Comparison of ENCODE assay signal across 8 mouse cellular contexts in the genomic region with DNA sequence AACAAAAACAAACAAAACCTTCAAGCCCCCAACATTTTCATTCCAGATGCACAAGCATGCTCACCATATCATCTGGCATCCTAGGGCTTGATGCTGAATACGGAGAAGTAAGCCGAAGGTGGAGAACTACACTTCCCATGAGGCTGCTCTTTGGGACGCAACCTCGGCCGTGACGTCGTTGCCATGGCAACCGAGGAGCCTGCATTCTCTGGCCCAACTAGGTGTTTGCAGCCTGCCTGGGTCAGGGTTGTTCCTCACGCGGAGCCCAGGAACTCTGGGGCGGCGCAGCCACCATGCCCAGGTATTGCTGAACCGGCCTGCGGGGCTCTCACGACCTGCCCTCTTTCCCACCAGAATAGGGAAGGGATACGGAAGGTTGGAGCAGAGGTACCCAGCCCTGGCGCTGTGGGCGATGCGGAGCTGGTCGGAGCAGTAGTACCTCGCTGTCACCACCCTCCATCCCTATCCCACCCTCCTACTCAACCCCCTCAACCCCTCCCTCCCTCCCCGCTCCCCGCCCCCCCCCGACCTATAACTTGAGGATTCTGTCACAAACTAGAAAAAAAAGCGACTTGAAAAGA. TPM values are rescaled to one million over a fixed set of nuclear protein-coding genes. Genes with fewer than 3 reads are reported as not detected.
DNase-seq lines count a peak whose midpoint lies in the region; ATAC-seq lines count a peak whose summit lies in the region.

Gene Dync2li1, plus strand, starts transcription at position 221 of the 581 bp plus-strand sequence.

- peak; percentile 69 for DNase-seq in c-Kit-positive CD71-positive TER-119-negative erythroid progenitor cells, embryonic 14.5 days (ENCODE audit: low read depth)
- peak; percentile 94 for DNase-seq in forebrain, embryonic 10.5 days (ENCODE audit: extremely low spot score, low spot score)
- peak; percentile 94 for DNase-seq in kidney, postnatal 14 days
- peak; percentile 94 for DNase-seq in naive thymus-derived CD4-positive, alpha-beta T cell, adult 2 months (ENCODE audit: low read depth)
- peak; percentile 94 for DNase-seq in splenic B cell, adult 2 months (ENCODE audit: low read depth, low spot score)

- no peaks in the 10 kb centered on the region; the same call in 1 of the 2 replicates for H3K9me3 ChIP-seq in forebrain, embryonic 10.5 days
- H3K9me3 ChIP-seq in heart, embryonic 15.5 days (replicated peaks) = no peaks in the 10 kb centered on the region
- H3K9me3 ChIP-seq in liver, embryonic 12.5 days (replicated peaks) = no peaks in the 10 kb centered on the region

- H3K4me1 ChIP-seq in forebrain, embryonic 10.5 days = peaks cover 12% of the 10 kb centered on the region
- peaks cover 4% of the 10 kb centered on the region for H3K4me1 ChIP-seq in heart, embryonic 15.5 days (replicated peaks)
- peaks cover 11% of the 10 kb centered on the region for H3K4me1 ChIP-seq in liver, embryonic 12.5 days

- H3K27ac ChIP-seq in forebrain, embryonic 10.5 days = peak within 1 kb of the TSS; percentile 87
- no peak within 1 kb of the TSS; the same call in 1 of the 2 replicates for H3K27ac ChIP-seq in heart, embryonic 15.5 days
- H3K27ac ChIP-seq in liver, embryonic 12.5 days = no peak within 1 kb of the TSS

- H3K4me2 ChIP-seq in heart, embryonic 15.5 days = peak within 1 kb of the TSS; percentile 91
- peak within 1 kb of the TSS; percentile 69 for H3K4me2 ChIP-seq in liver, embryonic 12.5 days

- ATAC-seq in CD4-positive, CD25-positive, alpha-beta regulatory T cell, adult 4 months = peak; percentile 100
- peak; percentile 96 for ATAC-seq in heart, embryonic 15.5 days (replicated peaks; ENCODE audit: insufficient number of reproducible peaks, insufficient read depth, low FRiP score, low read depth)
- peak; percentile 77 for ATAC-seq in liver, embryonic 12.5 days

- H3K4me3 ChIP-seq in forebrain, embryonic 10.5 days = peak within 1 kb of the TSS; percentile 72
- peak within 1 kb of the TSS; percentile 79 for H3K4me3 ChIP-seq in heart, embryonic 15.5 days
- peak within 1 kb of the TSS; percentile 50 for H3K4me3 ChIP-seq in liver, embryonic 12.5 days

- peak within 1 kb of the TSS; percentile 59 for H3K9ac ChIP-seq in heart, embryonic 15.5 days
- peak within 1 kb of the TSS; percentile 12; the same call in 1 of the 2 replicates for H3K9ac ChIP-seq in liver, embryonic 12.5 days

- 2% methylated on average over 25 of the region's 25 CpGs for WGBS in forebrain, embryonic 10.5 days
- under 1% methylated on average over 25 of the region's 25 CpGs for whole genome bisulfite sequencing in heart, embryonic 15.5 days
- WGBS in liver, embryonic 12.5 days (ENCODE audit: insufficient replicate concordance) = 1% methylated on average over 23 of the region's 25 CpGs

- no peaks in the 10 kb centered on the region for H3K27me3 ChIP-seq in forebrain, embryonic 10.5 days (ENCODE audit: poor library complexity, severe bottlenecking)
- H3K27me3 ChIP-seq in heart, embryonic 15.5 days = no peaks in the 10 kb centered on the region
- no peaks in the 10 kb centered on the region for H3K27me3 ChIP-seq in liver, embryonic 12.5 days (replicated peaks)
- H3K27me3 ChIP-seq in splenic B cell, adult 2 months (ENCODE audit: control insufficient read depth, insufficient read depth, low read length, poor library complexity, severe bottlenecking) = no peaks in the 10 kb centered on the region

- H3K36me3 ChIP-seq in forebrain, embryonic 10.5 days (replicated peaks) = no peaks in the 10 kb centered on the region
- H3K36me3 ChIP-seq in heart, embryonic 15.5 days = no peaks in the 10 kb centered on the region
- no peaks in the 10 kb centered on the region for H3K36me3 ChIP-seq in liver, embryonic 12.5 days
- H3K36me3 ChIP-seq in splenic B cell, adult 2 months (ENCODE audit: control insufficient read depth, insufficient read depth, low read length, poor library complexity, severe bottlenecking) = no peaks in the 10 kb centered on the region

RNA-seq across cellular contexts. Expression of gene Dync2li1, which starts in this region (rescaled TPM):
- 1 to 10 TPM; 1.1 to 2.0 TPM for polyA plus RNA-seq in CD4-positive, CD25-positive, alpha-beta regulatory T cell, adult 4 months (2017; shearing (Covaris generic))
- 35.5 and 36.0 TPM in 2 replicates for polyA plus RNA-seq in forebrain, embryonic 10.5 days (2016; fragmentation: Nextera tagmentation; extraction: Ambion mirVana)
- polyA plus RNA-seq in heart, embryonic 15.5 days (2015; fragmentation: Nextera tagmentation; extraction: Ambion mirVana) = 12.3 and 13.5 TPM in 2 replicates
- polyA plus RNA-seq in liver, embryonic 12.5 days (2016; fragmentation: Nextera tagmentation; extraction: Ambion mirVana) = 3.3 and 4.2 TPM in 2 replicates
